Mouse (Mus musculus) testis, adult 2 months (tissue): ENCODE measurements at regions not wholly inside any gene's neighbourhood (a gene's known extent, or its start where the extent isn't known, plus 50 kb on each side); places are given as distances from the start of the nearest gene placed in this dataset.

Experiments used
- H3K27ac ChIP-seq: fragments of 200-500 bp; 2 replicates; pipeline ENCODE4 v1.5.1; 2012; ENCODE audit warnings: low read depth, low read length; ENCODE audit not compliant: control insufficient read depth, insufficient read depth
- H3K27me3 ChIP-seq: fragments of 200-500 bp; 2 replicates; pipeline ENCODE4 v1.6.1; 2012; ENCODE audit warnings: mild to moderate bottlenecking, low read length, moderate library complexity; ENCODE audit not compliant: control insufficient read depth, insufficient read depth
- H3K36me3 ChIP-seq: fragments of 200-500 bp; 2 replicates; pipeline ENCODE4 v1.6.1; 2012; ENCODE audit warnings: mild to moderate bottlenecking, low read length; ENCODE audit not compliant: control insufficient read depth, insufficient read depth
- H3K4me1 ChIP-seq: fragments of 200-500 bp; 2 replicates; pipeline ENCODE4 v1.6.1; 2012; ENCODE audit warnings: low read length; ENCODE audit not compliant: control insufficient read depth, insufficient read depth
- H3K4me3 ChIP-seq: fragments of 200-500 bp; 2 replicates; pipeline ENCODE4 v1.5.1; 2012; ENCODE audit warnings: low read depth, mild to moderate bottlenecking, low read length, moderate library complexity, mixed read lengths; ENCODE audit not compliant: control insufficient read depth
- CTCF ChIP-seq: fragments of 200-500 bp; IDR thresholded peaks from 2 replicates; pipeline ENCODE4 v1.5.1; 2012; ENCODE audit warnings: low read depth, mild to moderate bottlenecking, inconsistent platforms, low read length, moderate library complexity; ENCODE audit not compliant: control insufficient read depth, insufficient read depth, insufficient replicate concordance
- POLR2A ChIP-seq: fragments of 200-500 bp; IDR thresholded peaks from 2 replicates; pipeline ENCODE4 v1.6.1; 2012; ENCODE audit warnings: low read depth, mild to moderate bottlenecking, inconsistent platforms, low read length, moderate library complexity; ENCODE audit not compliant: control insufficient read depth

DNA sequence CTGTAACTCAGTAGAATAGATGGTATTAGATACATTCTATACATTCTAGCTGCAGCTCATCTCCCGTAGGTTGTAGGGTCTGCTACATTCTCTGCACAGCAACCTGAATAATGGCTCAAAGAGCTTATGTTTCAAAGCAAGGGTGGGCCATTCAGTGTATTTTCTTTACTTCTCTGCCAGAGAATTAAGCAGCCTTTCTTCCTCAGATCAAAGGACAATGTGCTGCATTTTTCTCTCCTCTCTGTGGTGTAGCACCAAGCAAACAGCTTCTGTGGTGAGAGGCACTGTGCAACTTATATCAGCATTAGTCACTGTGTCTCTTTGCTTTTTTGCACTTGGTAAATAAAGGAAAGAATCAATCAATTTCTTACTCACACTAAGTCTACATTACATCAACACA lies 1983.7 kb upstream of the 5930422O12Rik start:
- Histone ChIP-seq H3K27ac (no peak overlapping the region), H3K36me3 (no peaks in the 10 kb centered on the region), H3K4me1 (no peaks in the 10 kb centered on the region), H3K27me3 (no peaks in the 10 kb centered on the region), H3K4me3 (no peak overlapping the region)
- TF ChIP-seq POLR2A: no peak
- no peak for TF ChIP-seq CTCF

DNA sequence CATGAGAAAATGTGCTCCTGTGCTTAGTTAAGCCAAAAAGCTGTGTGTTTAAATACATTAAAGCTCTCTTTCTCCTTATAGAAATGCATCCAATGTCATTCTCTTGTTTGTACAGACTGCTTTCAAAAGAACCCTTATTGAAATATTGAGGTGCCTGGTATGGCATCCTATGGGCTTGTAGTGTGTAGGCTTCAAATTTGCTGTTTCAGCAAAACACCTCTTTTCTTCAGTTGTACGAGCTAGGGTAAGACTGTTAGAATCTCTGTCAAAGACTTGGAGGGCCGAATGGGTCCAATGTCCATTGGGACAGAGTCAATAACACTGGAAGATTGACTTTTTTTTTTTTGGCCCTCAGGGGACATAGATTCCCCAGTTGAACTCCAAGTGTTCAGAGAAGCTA lies 1980.5 kb upstream of the 5930422O12Rik start:
- Histone ChIP-seq H3K27ac (no peak overlapping the region), H3K4me3 (no peak overlapping the region), H3K4me1 (no peaks in the 10 kb centered on the region), H3K36me3 (no peaks in the 10 kb centered on the region), H3K27me3 (no peaks in the 10 kb centered on the region)
- TF ChIP-seq POLR2A: no peak
- no peak for TF ChIP-seq CTCF

DNA sequence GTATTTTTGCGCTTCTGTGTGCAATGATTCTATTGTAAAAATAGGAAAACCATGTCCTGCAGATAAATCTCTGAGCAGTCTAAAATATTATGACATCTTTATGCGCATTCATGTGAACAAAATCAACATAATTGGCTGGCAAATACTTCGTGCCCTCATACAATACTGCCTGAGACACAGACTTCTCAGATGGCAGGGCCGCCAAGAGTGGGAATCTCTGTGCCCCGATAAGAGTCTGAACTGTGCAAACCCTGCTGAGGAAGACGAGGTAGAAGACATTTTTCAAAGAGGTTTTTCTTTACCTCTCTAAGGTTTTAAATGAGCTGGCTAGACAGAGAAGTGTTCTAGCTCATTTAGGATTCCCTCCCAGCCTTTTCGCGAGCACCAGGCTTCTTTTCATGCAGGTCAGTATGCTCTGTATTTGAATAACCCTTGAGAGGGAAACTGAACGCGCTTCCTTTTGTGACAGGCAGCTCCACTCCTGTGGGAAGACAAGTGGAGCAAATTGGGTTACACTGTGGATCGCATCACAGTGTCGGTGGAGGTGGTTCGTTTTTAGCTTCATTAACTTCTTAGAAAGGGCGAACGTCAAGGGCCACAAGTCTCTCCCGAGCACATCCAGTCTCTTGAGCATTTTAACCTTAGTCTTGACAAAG lies 1973.6 kb upstream of the 5930422O12Rik start:
- H3K27me3 ChIP-seq: no peaks in the 10 kb centered on the region
- no peak for TF ChIP-seq CTCF
- TF ChIP-seq POLR2A: no peak
- no peak overlapping the region for H3K27ac ChIP-seq
- H3K4me1 ChIP-seq: no peaks in the 10 kb centered on the region
- H3K4me3 ChIP-seq: no peak overlapping the region
- no peaks in the 10 kb centered on the region for H3K36me3 ChIP-seq

DNA sequence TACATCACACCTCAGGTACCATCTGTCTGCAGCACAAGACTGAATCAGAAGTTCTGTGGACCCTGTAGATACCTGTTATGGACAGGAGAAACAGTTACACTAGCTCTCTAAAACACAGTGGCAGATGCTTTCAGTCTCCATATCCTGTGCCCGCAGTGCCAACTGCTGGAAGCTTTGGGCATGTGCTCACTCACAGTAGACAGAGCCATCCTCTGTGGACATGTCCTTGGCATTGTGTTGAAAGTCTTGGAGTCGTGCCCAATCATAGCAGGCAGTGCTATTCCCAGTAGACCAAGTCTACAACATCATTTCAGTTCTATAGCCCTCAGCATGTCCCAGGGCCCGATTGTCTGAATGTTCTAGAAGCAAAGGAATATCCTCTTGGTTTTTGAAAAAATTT lies 1968.2 kb upstream of the 5930422O12Rik start:
- Histone ChIP-seq H3K4me1 (no peaks in the 10 kb centered on the region), H3K27ac (no peak overlapping the region), H3K36me3 (no peaks in the 10 kb centered on the region), H3K4me3 (no peak overlapping the region), H3K27me3 (no peaks in the 10 kb centered on the region)
- TF ChIP-seq CTCF: peak; percentile 21; the same call in 1 of the 2 replicates
- no peak for TF ChIP-seq POLR2A
